Mouse (Mus musculus) G1E (cell line): Measurements from ENCODE around the gene Lrguk. TPM values are rescaled to one million over a fixed set of nuclear protein-coding genes. Genes with fewer than 3 reads are reported as not detected.

Experiments
- ATAC-seq: 2 replicates; pipeline ENCODE4 v1.8.0; 2016; ENCODE audit warnings: mild to moderate bottlenecking; ENCODE audit not compliant: insufficient number of reproducible peaks, poor library complexity, low FRiP score, severe bottlenecking; ENCODE audit errors: extremely low read depth
- DNase-seq: peaks from one replicate; pipeline ENCODE4 v3.0.0; 2012; ENCODE audit warnings: low spot score
- H3K27me3 ChIP-seq: 2 replicates; pipeline ENCODE4 v1.6.1; 2012; ENCODE audit warnings: mild to moderate bottlenecking, low read length, inconsistent platforms; ENCODE audit not compliant: insufficient read depth
- H3K36me3 ChIP-seq: replicated peaks from 2 replicates; pipeline ENCODE3; 2012; ENCODE audit warnings: mild to moderate bottlenecking, inconsistent platforms
- H3K4me1 ChIP-seq: 2 replicates; pipeline ENCODE4 v1.6.1; 2012; ENCODE audit warnings: low read depth, low read length, inconsistent platforms, mixed read lengths; ENCODE audit not compliant: insufficient read depth
- H3K4me3 ChIP-seq: 2 replicates; pipeline ENCODE4 v1.5.1; 2012; ENCODE audit warnings: low read depth, mild to moderate bottlenecking, inconsistent platforms, low read length, moderate library complexity, mixed read lengths
- H3K9me3 ChIP-seq: replicated peaks from 2 replicates; pipeline ENCODE4 v1.6.1; 2012; ENCODE audit warnings: inconsistent platforms
- CTCF ChIP-seq: IDR thresholded peaks from 2 replicates; pipeline ENCODE4 v1.5.1; 2012; ENCODE audit warnings: low read depth, low read length, inconsistent platforms, mixed read lengths
- GATA1 ChIP-seq: IDR thresholded peaks from 2 replicates; pipeline ENCODE4 v1.6.1; 2012; ENCODE audit warnings: borderline replicate concordance, low read length, inconsistent platforms, mixed read lengths
- GATA2 ChIP-seq: IDR thresholded peaks from 2 replicates; pipeline ENCODE4 v1.6.1; 2012; ENCODE audit warnings: low read depth, low read length, inconsistent platforms, borderline replicate concordance
- POLR2AphosphoS5 ChIP-seq: IDR thresholded peaks from 2 replicates; pipeline ENCODE4 v1.6.1; 2012; ENCODE audit warnings: low read depth, low read length, inconsistent platforms; ENCODE audit not compliant: insufficient replicate concordance
- TAL1 ChIP-seq: conservative IDR thresholded peaks from 2 replicates; pipeline ENCODE4 v1.6.1; 2012; ENCODE audit warnings: low read depth, low read length, inconsistent platforms, mixed read lengths
- polyA plus RNA-seq: library from polyadenylated mRNA; stranded (reverse); fragments of >175 nt; gene quantifications from 2 replicates; pipeline ENCODE4 v1.2.3, GENCODE M21; 2012
- total RNA-seq, 2 experiments: library from RNA; stranded (forward) in 1 of 2; stranded (reverse) in 1 of 2; fragments of 200-1000 nt in 1 of 2; fragments of >200 nt in 1 of 2; fragmentation: Nextera tagmentation in 1 of 2; gene quantifications; 2 replicates each; pipeline ENCODE4 v1.2.3; 2014 to 2017

Lrguk gene
- total and polyA plus RNA-seq, 3 experiments: 0.10 to 1.9 (median 1.1) TPM

DNA sequence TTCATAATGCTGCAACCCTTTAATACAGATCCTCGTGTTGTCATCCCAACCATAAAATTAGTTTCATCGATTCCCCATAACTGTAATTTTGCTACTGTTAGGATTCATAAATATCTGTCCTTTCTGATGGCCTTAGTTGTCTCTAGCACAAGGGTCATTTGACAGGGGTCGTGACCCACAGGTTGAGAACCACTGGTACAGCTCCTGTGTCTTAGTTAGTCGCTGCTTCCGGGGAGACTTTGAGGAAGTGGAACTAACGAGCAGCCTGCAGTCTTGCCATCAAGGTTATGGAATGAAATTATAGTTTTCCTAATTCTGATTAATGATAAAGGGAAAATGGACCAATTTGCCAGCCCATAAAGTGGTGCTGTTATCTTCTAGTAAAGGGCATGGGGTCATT, 70.5 kb downstream of the Lrguk start:
- no peak for DNase-seq
- Histone ChIP-seq H3K4me3 (no peak overlapping the region), H3K9me3 (no peaks in the 10 kb centered on the region), H3K27me3 (peaks cover 21% of the 10 kb centered on the region), H3K4me1 (no peaks in the 10 kb centered on the region), H3K36me3 (no peaks in the 10 kb centered on the region)
- no peak for ATAC-seq
- no peak for TF ChIP-seq TAL1
- no peak for TF ChIP-seq GATA1
- TF ChIP-seq CTCF: no peak
- TF ChIP-seq POLR2AphosphoS5: no peak
- TF ChIP-seq GATA2: no peak

DNA sequence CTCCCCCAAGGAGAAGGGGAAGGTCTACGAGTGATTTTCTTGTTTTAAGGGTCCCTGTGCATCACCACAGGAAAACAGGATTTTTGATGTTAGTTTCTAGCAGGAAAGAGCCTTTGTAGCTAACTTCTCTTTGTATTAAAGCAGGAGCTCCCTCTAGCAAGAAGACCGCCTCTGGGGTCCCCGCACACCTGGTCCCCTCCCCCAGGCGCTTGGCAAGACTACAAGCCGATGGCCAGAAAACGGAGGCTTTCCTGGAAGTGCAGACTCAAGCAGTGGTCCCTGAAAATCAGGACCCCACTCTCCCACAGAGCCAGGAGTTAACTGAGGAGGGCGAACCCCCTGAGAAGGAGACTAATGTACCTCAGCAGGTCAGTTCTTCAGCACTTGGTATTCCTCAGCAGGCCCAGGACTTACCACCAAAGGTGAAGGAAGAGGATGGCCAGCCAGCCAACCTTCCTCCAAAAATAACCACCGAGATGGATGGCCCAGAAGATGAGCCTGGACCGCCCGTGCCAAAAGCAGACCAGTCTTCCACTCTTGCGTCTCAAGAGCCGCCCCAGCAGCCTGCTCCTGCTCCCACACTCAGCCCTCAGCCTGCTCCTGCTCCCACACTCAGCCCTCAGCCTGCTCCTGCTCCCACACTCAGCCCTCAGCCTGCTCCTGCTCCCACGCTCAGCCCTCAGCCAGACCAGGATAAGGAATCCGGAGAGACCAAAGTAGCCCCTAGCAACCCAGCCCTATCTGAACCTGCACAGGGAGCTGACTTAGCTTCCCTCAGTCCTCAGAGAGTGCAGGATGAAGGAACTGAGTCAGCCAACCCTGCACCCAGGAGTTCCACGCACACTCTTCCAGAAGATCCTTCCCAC, 72.5 kb downstream of the Lrguk start:
- H3K4me3 ChIP-seq: no peak overlapping the region
- TF ChIP-seq CTCF: no peak
- H3K36me3 ChIP-seq: no peaks in the 10 kb centered on the region
- no peaks in the 10 kb centered on the region for H3K4me1 ChIP-seq
- H3K27me3 ChIP-seq: peaks cover 21% of the 10 kb centered on the region
- ATAC-seq (no peak), DNase-seq (no peak)
- no peaks in the 10 kb centered on the region for H3K9me3 ChIP-seq

DNA sequence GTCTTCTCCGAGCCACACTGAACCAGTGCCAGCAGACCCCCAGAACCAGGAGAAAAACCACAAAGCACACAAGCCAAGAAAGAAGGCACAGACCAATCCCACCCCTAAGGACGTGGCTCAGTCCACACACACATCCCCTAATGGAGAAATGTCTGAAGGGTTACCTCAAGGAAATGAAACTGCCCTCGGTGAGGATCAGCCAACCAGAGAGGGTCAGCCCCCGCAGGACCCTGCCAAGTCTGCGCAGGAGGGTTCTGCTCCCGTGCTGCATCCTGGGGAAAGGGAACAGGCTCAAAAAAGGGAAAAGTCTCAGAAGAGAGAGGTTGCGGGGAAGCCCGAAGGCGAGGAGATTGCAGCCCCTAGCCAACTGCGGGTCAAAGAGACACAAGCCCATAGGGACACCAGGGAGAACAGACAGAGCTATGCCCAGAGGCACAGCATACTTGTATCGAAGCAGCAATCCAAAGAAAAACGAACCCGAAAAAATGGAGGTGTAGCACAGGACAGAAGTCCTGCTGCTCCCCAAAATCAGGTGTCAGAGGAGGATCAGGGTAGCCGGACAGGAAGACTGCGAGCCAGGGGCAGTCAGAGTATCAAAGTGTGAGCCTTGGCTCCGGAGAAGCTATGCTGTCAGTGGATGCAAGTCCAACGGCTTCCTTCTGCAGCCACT, 74.1 kb downstream of the Lrguk start:
- Histone ChIP-seq H3K9me3 (no peaks in the 10 kb centered on the region), H3K4me3 (no peak overlapping the region), H3K4me1 (no peaks in the 10 kb centered on the region), H3K36me3 (no peaks in the 10 kb centered on the region), H3K27me3 (peaks cover 21% of the 10 kb centered on the region)
- TF ChIP-seq GATA1: no peak
- TF ChIP-seq CTCF: no peak
- no peak for TF ChIP-seq TAL1
- TF ChIP-seq GATA2: no peak
- TF ChIP-seq POLR2AphosphoS5: no peak
- DNase-seq (no peak), ATAC-seq (no peak)

DNA sequence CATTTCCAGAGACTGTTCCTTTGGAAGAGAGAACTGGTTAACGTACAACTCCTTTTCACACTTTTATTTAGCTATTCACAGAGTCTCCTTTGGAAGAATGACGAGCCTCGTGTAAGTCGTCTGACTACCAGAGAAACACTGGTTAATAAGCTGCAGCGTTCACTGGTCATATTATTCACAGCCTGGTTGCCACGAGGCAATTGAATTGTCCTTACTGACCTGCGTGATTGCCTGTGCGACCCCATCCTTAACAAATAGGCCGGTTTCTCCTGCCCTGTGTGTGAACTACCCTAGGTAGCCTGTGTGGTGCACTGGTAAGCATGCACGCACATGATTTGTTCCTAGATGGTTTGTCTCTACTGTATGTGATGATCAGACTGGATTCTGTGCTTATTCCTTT, 81.3 kb downstream of the Lrguk start:
- Histone ChIP-seq H3K36me3 (no peaks in the 10 kb centered on the region), H3K9me3 (no peaks in the 10 kb centered on the region), H3K4me1 (no peaks in the 10 kb centered on the region), H3K4me3 (no peak overlapping the region), H3K27me3 (peaks cover 9% of the 10 kb centered on the region)
- DNase-seq (no peak), ATAC-seq (no peak)
- TF ChIP-seq GATA1: no peak
- TF ChIP-seq TAL1: no peak
- no peak for TF ChIP-seq CTCF
- TF ChIP-seq GATA2: no peak
- TF ChIP-seq POLR2AphosphoS5: no peak

DNA sequence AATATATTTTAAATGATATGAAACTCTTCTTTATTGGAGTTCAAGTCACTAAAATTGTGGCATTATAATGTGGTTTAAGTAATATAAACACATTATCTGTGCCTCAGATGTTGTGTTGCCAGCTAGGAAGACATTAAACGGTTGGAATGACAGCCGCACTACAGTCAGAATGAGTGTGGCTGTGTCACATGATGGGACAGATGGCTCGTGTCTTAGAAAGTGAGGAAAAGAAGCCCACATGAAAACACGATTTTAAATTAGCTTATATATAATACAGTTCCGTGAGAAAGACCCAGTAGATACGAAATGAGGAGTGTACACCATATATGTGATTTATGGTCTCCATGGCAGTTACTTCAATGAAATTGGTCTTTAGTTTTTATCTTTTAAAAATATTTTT, 82.2 kb downstream of the Lrguk start:
- no peaks in the 10 kb centered on the region for H3K4me1 ChIP-seq
- no peaks in the 10 kb centered on the region for H3K36me3 ChIP-seq
- no peak overlapping the region for H3K4me3 ChIP-seq
- peaks cover 9% of the 10 kb centered on the region for H3K27me3 ChIP-seq
- TF ChIP-seq POLR2AphosphoS5: no peak
- no peak for TF ChIP-seq GATA1
- no peak for TF ChIP-seq TAL1
- no peak for TF ChIP-seq GATA2
- no peak for TF ChIP-seq CTCF
- no peaks in the 10 kb centered on the region for H3K9me3 ChIP-seq
- ATAC-seq (no peak), DNase-seq (no peak)

DNA sequence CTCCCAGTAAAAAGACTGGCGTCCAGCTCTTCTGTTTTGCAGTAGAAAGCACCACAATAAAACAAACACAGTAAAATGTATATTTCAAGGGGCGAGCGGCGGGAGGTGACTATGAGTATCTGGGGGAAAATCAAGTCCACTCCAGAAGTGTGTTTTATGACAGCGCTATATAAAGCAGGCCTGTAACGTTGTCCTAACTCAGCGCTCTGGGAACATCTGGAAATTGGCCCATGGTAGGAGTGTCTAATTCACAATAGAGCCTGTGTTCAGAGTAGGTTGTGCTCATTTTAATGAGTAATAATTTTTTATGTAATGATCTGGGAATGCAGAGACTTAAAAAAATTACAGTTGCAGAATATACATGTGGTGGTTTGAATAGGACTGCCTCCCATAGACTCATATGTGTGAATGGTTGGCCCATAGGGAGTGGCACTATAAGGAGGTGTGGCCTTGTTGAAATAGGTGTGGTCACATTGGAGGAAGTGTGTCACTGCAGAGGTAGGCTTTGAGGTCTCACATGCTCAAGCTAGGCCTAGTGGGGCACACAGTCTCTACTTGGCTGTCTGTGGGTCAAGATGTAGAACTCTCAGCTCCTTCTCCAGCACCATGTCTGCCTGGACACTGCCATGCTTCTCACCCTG, 87.7 kb downstream of the Lrguk start:
- H3K4me3 ChIP-seq: no peak overlapping the region
- H3K9me3 ChIP-seq: no peaks in the 10 kb centered on the region
- peaks cover 16% of the 10 kb centered on the region for H3K27me3 ChIP-seq
- TF ChIP-seq TAL1: no peak
- TF ChIP-seq POLR2AphosphoS5: no peak
- no peak for DNase-seq
- H3K36me3 ChIP-seq: no peaks in the 10 kb centered on the region
- no peak for ATAC-seq
- no peaks in the 10 kb centered on the region for H3K4me1 ChIP-seq
